Mouse (Mus musculus): ENCODE results near the gene Adamts13.

Adamts13 gene

DNA sequence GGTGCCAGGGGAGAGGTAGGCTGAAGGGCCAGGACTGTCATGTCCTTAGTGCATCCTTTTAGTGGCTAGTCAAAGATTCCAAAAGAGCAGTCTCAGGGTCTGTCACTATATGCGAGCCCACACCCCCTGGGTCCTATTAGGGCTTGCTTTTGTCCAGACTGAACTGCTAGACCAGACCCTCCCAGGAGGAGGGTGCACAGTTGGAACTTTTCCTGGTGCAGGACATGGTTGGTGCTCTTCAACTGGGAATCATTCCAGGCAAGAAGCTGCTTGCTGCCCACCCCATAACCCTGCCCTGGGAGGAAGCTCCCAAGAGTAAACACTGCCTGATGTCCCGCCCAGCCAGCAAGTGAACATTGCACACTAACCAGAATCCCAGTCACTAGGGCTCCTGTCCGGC is at the start of gene Adamts13:
Gene Adamts13 (plus strand): TSS at position 301 of the 400 bp plus-strand sequence.
- no peak for DNase-seq

DNA sequence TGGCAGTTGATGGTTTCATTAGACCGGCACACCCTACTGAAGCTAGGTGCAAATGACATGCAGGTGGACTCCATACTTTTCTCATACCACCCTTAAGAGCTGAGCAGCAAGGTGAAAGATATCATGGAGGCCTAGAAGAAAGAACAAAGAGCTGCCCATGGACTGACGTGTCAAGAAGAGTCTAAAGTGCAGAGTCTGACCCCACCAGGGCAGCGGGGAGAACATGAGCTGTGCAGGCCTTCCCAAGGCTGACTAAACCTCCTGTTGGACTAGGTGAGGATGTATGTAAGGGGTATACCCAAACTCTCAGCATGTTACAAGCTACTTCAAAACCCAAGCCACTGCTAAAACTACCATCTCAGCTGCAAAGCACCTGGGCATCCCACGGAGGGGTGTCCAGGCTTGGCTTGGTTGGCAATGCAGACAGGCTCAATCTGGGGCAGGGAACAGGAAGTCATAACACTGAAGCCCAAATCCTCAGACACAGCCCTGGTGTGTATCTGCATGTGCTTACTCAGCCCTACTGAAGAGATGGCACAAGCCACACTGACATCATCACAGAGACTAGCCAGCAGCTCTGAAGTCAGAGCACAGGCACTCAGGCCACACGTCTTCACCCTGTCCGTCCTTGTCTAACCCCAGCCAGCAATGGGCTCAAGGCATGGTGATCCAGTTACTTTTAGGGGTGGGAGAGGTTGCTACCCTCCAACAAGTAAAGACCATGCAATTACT is 45.3 kb upstream of the Adamts13 start:
- no peak for DNase-seq

DNA sequence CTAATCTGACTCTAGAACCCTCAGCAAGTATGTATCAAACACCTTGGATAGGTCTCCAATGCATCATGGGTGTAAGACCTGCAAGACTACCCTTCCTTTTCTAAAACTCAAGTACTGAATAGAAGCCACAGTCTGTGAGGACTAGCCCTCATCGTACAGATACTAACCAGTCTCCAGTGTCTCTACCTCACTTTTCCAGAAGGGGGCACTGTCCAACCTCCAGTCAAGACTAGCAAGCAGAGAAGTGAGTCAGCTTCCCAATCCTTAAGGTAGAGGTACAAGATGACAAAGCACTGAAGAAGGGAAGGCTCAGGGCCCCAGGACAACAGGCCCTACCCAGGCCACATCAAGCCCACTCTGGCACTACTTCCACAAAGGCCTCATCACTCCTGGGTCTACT is 42.8 kb upstream of the Adamts13 start:
- peak; percentile 77 to 83 for DNase-seq

DNA sequence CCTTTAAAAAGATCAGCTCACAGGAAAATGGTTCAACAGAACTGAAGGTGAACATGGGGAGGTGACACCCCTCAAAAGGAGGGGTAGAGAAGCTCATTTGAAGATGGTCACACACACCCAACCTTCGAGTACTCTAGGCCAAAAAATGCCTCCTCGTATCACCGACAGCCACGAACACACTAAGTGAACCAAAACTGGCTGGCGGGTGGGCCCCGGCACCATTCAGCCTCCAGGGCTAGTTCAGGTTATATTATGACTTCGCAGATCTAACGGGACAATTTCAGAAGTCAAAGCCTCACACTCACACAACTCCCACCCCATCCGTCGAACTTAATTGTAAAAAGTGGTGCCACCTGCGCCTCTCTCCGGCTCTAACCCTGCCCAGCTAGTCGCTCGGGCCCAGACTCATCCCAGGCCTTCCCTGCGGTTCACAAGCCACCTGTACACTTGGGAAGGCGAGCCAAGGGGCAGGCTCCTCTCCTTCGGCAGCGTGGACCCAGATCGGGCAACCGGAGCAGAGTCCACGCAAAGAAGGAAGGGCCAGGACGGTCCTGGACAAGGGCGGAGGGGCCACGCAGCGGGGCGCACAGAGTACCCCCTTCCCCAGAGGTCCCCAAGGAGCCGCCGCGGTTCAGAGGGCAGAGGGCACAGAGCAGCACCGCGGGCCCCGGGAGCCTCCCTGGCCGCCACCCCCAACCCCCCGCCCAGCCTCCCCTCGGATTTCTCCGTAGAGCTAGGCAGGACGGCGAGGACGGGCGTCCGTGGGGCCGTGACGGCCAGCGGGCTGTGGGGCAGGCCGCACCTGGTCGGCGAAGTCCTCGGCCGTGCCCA is 40.5 kb upstream of the Adamts13 start:
- DNase-seq, result peak; percentile 40 to 42

DNA sequence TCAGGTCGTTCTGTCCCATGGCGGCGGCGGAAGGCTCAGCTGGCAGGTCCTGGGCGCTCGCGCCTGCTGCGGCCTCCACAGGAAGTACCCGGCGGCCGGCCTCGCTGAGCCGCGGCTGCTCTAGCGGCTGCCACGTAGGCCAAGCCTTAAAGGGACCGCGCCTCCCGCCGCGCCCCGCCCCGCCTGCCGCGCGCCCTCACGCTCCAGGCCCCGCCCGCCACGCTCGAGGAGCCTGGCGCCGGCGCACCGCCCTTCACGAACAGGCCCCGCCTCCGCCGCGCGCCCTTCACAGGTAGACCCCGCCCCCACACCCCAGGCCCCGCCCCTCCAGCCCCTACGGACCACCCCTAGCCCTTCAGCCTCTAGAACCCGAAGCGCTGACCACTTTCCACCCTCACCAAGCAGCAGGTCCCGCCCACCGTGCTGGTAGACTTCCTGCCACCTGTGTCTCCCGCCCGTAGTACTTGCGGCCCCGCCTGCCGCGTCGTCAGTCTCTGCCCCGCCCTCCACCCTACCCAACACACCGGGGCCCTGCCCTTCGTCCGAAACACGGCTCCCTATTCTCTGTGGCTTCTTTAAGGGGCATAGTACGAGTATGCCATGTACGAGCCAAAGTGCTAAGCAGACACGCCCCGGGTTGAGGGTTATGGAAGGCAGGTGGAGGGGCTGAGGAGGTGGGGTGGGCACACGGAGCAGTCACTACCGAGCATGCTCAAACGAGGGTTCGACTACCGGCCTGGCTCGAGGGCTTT is 39.7 kb upstream of the Adamts13 start, which contains the start of the genes Surf4 and Stkld1:
Gene Surf4 (minus strand): TSS at position 625 of the 752 bp plus-strand sequence.
Gene Stkld1 (plus strand): TSS at position 744 of the 752 bp plus-strand sequence.
- peak; percentile 95 to 96 for DNase-seq

DNA sequence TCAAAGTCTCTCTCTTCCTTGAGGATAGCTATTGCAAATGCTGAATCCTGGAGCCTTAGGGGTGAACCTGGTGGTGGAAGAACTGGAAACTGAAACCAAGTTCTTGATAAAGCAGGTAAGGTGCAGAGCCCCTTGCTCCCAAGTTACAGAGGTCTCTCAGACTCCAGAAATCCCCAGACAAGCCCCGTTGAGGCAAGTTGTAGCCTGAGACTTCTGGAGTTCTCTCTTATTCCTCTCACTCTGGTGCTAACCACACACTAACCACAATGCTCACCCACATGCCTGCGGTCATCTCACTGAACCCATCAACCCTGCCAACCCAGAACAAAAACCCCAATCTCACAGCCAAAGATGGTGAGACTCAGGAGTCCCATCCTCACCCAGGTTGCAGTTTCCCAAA is 37.9 kb upstream of the Adamts13 start:
- DNase-seq, result no peak

DNA sequence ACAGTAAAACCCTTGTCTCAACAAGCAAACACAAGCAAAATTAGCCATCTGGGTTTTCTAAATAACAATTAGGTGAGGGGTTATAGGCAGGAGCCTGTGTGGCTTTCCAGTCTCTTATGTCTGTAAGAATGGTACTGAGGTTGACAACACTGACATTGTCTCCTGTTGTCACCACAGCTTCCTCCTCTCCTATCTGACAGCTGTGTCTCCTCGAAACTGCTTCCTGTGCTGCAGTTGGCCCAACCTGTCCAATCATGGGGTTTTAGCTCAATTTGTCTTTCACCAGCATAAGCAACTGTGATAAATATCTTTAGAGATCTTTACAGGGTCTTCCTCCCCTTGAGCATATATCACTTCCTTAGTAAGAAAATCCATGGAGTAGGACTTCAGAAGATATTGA is 36.8 kb upstream of the Adamts13 start:
- no peak for DNase-seq

DNA sequence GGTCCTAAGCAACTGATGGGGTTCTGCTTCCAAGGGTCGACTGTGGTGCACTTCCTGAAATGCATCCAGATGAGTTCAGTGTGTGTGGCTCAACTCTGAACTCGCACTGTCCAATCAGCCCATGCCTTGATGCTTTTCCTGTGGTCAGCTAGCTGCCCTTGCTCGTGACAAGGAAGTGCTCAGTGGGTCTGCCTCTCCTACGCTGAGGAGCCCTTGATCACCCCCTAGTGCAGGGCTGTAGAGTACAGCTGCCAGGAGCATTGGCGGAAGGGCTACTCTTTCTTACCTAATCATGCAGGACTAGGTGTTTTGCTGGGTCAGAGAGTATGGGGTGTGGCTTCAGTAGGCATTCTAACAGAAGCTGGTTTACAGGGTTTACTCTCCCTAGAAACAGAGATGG is 31.7 kb upstream of the Adamts13 start:
- DNase-seq, result no peak

DNA sequence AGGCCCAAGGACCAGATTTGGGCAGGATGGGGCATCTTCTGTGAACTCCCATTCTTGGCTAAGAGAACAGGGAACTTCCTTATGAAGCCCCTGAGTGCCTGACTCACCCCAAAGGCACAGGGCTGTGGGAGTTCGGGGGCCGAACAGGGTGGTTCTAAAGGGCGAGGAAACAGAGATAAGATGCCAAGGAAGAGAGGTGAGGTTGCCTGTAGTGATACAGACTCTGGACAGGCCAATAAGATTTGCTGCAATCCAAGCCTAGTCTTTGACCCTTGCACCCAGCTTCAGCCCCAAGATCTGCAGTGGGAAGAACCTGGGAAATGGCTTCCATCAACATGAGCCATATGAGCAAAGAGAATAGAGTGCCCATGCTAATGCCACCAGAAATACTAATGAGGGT is 30.0 kb upstream of the Adamts13 start:
- no peak for DNase-seq

DNA sequence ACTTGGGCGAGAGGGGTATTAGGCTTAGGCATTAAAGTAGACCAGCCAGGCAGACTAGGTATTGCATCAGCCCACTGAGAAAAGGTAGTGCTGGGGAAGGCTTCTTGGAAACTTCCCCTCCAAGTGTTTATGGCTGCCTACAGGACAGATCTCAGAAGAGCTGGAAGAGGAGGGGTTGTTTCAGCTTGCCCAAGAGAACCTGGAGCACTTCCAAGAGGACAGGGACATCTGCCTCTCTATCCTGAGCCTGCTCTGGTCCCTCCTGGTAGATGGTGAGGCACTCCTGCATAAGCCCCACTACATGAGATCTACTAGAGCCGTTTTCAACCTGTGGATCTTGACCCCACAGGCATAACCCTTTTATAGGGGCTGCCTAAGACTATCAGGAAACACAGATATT is 22.8 kb upstream of the Adamts13 start:
- no peak for DNase-seq

DNA sequence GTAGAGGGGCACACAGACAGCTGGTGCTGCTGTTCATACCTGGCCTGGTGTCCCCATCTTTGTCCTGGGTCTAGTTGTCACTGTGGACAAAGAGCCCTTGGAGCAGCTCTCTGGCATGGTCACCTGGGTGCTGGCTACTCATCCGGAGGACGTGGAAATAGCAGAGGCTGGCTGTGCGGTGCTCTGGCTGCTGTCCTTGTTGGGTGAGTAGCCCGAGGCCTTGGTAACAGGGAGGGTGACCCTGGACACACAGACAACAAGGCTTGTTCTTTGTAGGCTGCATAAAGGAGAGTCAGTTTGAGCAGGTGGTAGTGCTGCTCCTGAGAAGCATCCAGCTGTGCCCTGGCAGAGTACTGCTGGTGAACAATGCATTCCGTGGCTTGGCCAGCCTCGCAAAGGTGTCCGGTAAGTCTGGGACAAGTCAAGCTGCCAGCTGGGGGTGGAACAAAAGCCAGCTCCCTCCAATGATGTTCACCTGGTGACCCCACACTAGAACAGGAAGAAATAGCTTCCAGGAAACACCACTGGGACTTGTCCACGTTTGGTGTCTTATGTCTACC is 21.8 kb upstream of the Adamts13 start:
- no peak for DNase-seq

DNA sequence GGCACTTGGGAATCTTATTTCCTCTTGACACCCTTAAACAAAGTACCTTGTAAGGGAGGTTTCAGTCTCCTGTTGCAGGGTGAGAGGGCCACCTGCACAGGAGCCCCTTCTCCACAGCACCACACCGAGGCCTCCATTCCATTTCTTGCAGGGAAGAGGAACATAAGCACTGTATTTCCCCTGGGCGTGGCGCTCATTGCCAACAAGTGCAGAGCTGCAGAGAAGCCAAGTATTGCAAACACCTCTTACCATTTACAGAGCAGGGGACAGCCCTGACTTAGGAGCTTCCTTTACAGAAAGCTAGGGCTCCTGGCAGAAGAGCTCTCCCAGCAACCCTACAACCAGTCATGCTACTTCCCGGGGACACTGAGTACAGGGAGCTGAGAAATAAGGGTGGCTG is 21.0 kb upstream of the Adamts13 start:
- no peak for DNase-seq

DNA sequence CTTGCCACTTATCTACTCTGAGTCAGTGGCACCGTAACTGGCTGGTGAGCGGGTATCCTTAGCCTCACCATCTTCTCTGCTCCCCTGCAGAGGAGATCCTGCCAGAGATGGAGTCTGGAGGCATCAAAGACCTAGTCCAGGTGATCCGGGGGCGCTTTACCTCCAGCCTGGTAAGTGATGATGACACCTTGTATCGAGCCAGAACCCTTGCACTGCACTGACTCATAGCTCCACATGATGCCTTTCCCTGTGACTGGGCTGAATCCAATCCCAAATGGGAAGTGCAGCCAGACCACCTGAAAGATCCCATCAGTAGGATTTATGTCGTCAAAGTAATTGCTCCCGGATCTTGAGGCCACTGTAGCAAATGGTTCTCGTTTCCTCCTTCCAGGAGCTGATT is 20.4 kb upstream of the Adamts13 start:
- no peak for DNase-seq

DNA sequence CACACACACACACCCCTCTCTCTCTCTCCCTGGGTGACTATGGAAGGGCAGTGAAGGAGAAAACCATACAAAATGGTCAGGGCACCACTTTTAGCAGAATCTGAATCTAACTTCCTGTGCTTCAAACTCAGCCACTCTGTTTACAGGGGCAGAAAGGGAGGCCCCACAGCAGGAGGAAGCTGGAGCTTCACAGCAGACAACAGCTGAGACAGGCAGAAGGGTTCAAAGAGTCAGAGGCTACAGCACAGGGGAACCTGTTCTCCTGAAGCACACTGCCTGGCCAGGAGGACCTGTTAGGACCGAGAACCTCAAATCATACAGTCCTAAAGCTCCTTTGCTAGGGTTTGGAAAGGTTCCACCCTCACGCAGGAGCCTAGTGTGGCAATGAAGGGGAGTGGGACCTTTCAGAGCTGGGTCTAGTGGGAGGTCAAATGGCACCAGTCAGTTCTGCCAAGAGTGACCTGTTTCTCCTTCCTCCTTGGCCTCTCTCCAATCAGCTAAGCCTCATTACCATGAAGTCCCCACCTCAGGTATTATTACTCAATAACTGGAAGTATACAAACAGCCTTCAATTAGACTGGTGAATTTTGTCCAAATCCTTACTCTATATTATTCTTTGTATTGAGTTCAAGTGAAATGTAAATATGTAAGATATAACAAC is 18.4 kb upstream of the Adamts13 start:
- no peak for DNase-seq

DNA sequence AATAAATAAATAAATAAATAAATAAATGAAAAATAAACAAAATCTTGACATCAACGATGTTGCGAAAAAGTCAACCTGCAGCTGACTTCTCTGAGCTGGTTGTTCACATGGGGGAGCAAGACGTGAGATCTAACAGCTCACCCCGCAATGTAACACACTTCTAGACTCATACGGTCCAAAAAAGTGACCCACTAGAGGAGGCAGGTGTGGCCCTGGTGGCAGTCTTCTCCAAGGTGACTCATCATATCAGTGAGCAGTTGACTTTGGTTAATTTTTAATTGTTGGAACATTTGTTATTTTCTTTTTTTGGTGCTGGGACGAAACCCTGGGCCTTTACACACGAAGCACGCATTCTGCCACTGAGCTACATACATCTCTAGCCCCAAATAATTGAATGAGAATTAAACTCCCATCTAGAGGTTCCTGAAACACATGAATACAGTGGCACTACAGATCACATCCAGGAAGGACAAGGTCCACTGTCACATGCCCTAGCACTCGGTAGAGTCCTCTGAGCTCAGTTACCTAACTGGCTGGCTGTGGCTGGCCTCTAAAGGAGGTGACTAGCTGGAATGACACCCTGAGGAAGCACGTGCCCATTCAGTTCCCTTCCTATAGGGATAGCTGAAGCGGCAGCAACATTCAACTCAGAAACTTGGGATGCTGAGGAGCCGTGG is 16.3 kb upstream of the Adamts13 start:
- no peak for DNase-seq

DNA sequence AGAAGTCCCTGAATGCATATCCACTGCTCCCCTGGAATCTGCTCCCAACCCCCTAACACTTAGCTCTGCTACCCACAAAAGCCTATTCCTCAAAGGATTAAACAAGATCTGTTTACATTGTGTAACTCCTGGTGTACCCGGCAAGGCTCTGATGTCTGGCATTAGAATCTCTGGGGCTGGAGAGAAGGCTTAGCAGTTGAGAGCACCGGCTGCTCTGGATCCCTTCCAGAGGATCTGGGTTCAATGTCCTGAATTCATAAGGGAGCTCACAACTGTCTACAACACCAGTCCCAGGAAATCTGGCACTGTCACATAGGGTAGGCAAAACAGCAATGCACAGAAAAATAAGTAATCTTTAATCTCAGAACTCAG is 15.7 kb upstream of the Adamts13 start:
- DNase-seq, result no peak

DNA sequence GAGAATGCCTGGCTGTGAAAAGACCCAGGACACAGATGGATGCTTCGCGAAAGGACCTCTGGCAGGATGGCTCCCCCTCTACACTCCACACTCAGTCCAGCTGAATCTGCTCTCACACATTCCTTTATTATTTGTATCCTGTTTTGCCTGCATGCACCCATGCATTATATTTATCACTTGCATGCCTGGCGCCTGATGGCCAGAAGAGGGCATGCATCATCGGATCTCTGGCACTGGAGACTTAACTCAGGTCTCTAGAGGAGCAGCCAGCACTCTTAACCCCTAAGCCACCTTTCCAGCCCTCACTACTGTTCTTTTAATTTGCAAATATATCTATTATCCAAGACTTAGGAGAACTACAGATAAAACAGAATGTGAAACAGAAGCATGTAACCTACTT is 12.5 kb upstream of the Adamts13 start:
- no peak for DNase-seq

DNA sequence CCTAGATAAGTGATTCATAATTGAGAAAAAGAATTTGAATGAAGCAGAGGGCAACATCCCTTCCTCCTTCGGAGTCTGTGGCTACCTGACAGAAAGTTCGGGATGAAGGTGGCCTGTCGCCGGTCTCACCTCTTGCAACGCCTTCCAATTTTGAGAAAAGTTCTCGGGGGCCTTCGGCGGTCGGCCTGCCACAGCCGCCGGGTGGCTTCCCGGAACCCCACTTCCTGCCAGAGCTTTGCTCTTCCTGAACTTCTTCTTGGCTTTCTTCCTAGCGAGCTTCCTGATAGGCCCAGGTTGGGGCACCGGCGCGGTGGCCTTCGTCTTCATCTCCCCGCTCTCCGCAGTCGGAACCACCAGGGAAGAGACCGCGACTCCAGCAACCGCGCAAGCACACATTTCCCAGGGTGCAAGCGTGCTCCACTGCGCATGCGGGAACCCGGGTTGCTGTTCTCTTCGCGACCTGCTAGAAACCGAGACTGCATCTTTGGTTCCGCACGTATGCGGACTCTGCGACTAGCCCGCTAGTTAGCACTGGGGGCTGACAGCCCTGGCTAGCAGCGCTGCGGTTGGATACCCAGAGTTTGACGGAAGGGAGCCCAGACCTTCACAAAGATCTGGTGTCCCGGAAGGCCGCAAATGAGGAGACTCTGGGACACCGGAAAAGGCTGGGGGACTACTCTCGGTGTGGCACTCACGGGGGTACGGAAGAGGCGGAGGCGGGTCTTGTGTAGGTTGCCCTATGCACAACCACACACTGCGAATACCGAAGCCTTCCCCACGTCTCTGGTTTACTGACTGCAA is 9.1 kb upstream of the Adamts13 start, which contains the start of gene Rexo4:
Gene Rexo4 (minus strand): TSS at position 464 of the 801 bp plus-strand sequence.
- peak; percentile 94 to 96 for DNase-seq

DNA sequence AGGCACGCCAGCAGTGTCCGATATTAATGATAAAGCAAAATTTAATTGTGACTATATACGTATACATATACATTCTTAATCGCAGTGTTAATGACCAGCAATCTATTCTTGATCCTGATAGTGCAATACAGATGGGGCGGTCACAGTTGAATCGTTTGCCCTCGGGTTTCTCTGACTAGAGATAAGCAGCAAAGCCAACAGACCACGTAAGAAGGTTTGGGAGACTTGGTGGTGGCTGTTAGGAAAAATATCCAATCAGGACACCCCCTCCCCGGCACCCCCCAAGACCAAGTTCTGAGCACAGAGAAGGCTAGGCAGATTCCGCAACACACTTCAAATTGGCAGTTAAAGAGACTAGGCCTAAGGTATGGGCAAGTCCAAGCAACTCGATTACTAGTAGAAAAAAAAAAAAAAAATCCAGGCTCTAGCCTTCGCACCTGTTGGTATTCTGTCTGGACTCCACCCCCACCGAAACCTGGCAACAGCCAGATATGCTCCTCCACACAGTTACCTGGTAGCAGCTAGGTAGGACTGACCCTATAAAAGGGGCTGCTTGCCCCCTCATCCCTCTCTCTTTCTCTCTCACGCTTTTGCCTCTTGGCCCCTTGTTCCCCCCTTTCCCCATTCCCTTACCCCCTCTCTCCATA is 8.4 kb upstream of the Adamts13 start:
- DNase-seq, result no peak

DNA sequence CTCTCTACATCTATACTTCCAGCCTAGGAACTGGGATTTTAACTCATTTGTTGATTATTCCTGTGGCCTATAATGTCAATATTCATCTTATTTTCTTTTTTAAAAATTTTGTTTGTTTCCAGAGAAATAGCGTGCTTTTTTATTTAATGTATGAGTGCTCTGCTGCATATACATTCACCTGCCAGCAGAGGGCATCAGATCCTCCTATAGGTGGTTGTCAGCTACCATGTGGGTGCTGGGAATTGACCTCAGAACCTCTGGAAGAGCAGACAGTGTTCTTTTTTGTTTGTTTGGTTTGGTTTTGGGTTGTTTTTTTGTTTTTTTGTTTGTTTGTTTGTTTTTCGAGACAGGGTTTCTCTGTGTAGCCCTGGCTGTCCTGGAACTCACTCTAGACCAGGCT is 6.0 kb upstream of the Adamts13 start:
- DNase-seq, result no peak
